Mouse (Mus musculus) cerebellum, postnatal 36 days (tissue): ENCODE measurements at regions not wholly inside any gene's neighbourhood (a gene's known extent, or its start where the extent isn't known, plus 50 kb on each side); places are given as distances from the start of the nearest gene placed in this dataset.
"Not testable (repeated sequence)": the region's sequence is repeated elsewhere in the genome, so short reads cannot be mapped to it uniquely, and the experiment has no call there.

Experiments used
- DNase-seq, 2 experiments: peaks; one replicate each; pipeline ENCODE4 v3.0.0; 2021 to 2022; ENCODE audit warnings: mixed read lengths in 2 of 2

DNA sequence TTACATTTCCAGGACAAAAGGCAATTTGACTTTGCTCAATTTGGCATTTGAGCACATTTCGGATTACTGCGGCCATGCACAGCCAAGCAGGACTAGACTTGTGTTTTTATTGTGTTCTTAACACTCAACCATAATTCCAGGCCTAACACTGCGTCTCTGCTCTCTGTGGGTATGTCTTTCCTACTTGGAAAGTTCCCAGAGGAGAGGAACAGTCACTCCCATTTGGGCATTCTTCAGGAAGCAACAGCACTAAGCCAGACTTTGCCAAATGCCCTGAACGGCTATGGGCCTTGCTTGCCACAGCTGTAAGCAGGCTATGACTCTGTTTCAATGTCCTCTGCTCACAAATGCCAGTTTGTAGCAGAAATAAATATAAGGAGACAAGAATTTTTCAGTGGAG, 56.5 kb upstream of the Pdk3 start:
- DNase-seq = no peak

DNA sequence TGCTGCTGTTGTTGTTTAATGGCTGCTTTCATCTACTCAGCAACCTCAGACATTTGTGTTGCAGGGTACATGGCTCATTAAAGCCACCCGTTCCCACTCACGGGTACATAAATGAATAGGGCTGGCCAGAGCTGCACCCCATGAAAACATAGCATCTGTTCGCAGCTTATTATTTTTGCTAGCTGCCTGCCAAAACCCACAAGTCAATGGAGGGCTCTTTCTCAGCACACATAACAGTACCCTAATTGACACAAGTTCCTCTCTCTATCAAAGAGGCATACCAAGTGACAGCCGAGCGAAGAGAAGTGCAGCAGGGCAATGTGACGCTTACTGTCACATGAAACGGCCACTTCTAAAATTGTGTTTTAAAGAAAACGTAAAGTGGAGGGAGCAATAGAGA, 57.0 kb upstream of the Pdk3 start:
- DNase-seq = peak in 1 of 2 experiments; percentile 1

DNA sequence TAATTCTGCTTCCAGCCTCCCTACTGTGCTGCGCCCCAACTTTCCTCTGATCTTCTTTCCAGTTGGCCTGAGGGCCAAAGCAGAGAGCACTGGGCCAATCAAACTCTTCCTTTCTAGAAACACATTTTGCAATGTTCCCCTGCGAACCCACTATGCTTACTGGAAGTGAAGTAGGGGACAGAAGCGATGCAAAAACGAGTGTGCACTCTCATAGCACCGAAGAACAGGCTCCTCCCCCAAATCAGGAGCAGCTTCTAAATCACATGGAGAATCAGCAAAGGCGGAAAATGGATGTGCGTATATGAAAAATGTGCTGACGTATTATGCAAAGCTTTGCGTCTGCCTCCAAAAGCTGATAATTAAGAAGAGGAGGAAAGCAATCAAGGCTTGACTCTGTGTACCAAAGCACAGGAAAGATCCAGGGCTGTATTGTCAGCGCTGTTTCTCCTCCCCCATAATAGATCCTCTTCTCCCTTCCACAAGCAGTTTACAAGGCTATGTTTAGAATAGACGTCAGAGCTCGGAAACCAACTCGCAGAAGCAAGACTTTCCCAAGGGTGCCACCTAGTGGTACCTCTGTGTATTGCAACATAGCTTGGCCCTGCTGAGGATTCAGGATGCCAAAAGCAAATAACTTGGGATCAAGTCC, 57.5 kb upstream of the Pdk3 start:
- DNase-seq = peak; percentile 77 to 89

DNA sequence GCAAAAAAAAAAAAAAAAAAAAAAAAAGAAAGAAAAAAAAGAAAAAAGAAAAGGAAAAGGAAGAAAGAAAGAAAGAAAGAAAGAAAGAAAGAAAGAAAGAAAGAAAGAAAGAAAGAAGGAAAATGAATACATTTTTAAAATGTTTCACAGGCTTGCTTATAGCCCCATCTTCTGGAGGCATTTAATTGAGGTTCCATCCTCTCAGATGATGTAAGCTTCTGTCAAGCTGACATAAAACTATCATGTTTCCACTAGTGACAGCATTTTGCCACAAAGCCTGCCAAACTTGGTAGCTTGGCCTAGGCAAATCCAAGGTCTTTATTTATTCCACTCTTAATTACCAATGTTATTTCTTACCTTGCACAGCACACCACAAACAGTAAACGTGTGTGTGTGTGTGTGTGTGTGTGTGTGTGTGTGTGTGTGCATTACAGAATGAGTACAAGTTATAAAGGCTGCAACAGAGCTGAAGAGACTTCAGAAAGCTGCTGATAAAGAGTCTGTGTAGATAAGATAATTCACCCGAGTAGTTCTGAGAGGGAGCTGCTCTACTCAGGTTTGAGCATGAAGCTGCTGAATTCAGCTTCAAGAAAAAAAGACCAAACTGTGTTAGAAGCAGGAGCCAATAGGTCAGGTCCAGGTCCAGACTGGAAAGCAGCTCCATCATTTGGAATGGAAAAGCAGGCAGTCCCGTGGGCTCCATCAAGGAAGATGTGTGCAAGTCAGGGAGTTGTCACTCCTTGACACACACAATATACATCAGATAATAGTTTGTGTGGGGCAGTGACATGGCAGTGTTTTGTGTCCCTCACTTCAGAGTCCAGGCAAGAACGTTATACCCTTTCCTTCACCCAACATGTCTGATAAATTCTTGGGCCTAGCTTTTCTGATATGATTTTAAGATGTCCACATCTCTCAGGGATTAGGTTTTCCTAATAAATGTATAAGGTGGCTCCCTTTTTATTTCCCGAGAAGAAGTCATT, 65.1 kb upstream of the Pdk3 start:
- DNase-seq = no peak

DNA sequence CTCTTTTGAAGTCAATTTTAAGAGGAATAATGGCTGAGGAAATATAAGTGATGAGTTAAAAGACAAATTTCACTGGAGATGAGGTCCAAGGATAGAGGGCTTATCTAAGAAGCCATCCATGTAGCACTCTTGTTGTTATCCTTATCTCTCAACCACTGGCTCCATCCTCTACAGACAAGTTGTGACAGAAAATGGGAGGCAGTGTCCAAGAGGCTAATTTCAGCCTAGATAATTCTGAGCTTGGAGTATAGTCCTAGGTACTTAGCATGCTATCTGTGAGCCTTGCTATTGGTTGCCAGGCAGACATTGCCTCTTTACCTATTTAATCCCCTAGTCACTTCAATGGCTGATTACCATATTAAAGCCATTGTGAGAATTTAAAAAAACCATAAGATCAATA, 65.2 kb upstream of the AU015836 start:
- no peak for DNase-seq

DNA sequence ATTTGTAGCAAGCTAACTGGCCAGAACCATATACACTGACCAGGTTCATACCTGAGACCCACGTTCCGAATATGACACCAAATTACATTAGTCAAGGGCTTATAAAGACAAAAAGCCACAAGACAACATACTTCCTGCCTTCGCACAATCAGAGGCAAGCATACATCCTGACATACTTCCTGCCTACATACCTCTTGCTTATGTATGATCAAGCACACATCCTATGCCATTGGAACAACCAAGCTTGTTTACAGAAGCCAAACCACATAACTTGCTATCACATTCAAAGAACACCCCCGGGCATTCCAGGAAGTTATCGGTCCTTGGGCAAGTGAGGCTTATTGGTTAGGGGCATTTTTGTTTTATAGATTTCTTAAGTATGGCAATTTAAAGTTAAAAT, 62.9 kb upstream of the AU015836 start:
- DNase-seq = no peak

DNA sequence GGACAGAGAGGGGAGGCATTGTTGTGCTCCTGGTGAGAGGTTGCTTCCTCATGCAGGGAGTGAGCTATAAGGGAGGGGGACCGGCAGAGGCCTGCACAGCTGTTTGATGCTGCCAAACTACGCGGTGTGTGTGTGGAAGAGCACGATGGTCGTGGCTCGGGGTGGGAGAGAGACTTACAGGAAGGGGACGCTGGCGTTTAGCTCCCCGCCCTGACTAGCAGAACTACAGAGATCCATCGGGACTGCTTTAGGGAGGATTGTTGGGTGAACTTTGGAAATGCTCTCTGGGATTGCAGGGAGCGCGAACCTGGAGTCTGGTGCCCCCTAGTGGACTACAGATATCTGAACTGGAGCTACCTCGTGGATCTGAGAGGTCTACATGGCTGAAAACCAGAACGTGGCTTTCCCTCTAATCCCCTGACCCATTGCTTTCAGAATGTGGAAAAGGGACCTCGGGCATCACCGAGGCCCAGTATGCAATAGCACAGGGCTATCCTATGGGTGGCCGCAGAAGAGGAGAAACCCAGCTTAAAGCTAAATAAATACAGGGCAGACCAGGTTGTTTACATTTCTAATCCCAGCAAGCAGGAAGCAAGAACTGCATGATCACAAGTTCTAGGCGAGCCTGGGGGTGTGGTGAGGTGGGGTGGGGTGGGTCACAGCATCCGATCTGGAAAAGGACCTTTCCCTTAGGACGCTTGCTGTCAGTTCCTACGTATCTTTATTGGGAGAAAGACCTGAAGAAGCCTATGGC, 57.2 kb upstream of the AU015836 start:
- DNase-seq = peak; percentile 34 to 48

DNA sequence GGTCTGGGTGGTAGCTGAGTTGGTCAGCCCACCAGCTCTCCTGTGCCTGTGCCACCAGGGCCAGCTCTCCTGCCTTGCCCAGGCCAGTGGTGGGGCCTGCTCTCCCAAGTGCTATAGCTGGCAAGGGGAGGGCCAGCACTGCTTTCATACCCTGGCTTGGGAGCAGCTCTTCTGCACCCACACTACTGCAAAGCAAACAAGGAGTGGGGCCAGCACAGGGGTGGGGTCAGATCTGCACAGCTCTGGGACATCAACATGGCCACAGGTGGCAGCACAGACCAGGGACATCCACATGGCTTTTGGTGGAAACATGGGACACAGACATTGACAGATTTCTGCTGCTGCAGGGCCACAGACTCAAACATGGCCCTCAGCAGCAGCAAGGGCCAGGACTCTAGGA, 52.9 kb upstream of the AU015836 start:
- no peak for DNase-seq

DNA sequence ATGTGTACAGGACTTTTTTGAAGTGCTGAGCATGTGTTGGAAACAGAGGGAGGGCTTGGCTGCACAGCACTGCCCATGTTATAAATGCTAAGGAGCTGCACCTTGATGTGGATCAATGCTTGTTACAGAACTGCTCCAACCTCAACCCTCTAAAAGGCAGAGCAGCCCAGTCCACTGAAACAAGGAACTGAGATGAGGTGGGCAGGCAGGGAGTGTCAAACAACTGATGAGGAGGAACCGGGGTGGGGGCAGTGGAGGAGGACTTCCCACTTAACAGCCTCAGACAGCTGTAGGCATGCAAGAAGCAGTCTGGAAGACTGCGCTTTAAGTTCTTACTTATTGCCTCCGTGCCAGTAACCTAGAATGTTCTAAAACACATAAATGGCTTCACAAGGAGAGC, 51.1 kb upstream of the AU015836 start:
- DNase-seq = not testable (repeated sequence)
